Mouse (Mus musculus): Measurements from ENCODE around the gene Myh4.

DNA sequence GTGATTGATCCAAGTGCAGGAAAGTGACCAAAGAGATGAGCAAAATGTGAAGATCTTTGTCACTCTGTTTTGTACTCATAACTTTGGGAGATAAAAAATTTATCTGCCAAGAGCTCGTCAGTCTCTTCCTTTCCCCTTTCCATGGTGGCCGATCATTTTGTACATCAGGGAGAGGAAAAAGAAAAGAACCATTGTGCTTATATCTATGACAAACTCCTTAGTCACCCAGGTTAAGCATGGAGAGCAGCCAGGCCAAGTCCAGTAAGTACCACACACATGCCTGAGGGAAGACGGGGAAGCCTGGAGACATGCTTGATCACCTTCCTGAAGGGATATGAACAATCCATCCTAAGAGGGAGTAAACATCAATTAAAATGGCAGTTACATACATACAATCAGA, 13.4 kb upstream of the Myh4 start:
- no peak for TF ChIP-seq GATA1 (IDR thresholded peaks at IDR 0.05; ENCODE audit: borderline replicate concordance, low read length)
- no peak for TF ChIP-seq FLI1 (IDR thresholded peaks at IDR 0.05; ENCODE audit: low read length)
